Mouse (Mus musculus) neural tube, embryonic 14.5 days (tissue): ENCODE data around the gene Fancg. TPM values are rescaled to one million over a fixed set of nuclear protein-coding genes. Genes with fewer than 3 reads are reported as not detected.
"Not testable (repeated sequence)": the region's sequence is repeated elsewhere in the genome, so short reads cannot be mapped to it uniquely, and the experiment has no call there.

ENCODE experiments used
- ATAC-seq: fragments of 200-750 bp; cut with Nextera tagmentation; 2 replicates; pipeline ENCODE4 v1.8.0; 2017; ENCODE audit warnings: low read depth, mild to moderate bottlenecking, moderate TSS enrichment, moderate library complexity
- H3K27ac ChIP-seq: fragments of 300-500 bp; sonication (generic); 2 replicates; pipeline ENCODE4 v1.5.1; 2014; ENCODE audit warnings: low read depth, mild to moderate bottlenecking, control low read depth, low read length, moderate library complexity, mixed read lengths
- H3K27me3 ChIP-seq: fragments of 300-500 bp; sonication (generic); 2 replicates; pipeline ENCODE4 v1.6.1; 2014; ENCODE audit warnings: low read length; ENCODE audit not compliant: control insufficient read depth, insufficient read depth
- H3K36me3 ChIP-seq: fragments of 300-500 bp; sonication (generic); 2 replicates; pipeline ENCODE4 v1.6.1; 2014; ENCODE audit warnings: low read length, mixed read lengths; ENCODE audit not compliant: control insufficient read depth, insufficient read depth
- H3K4me1 ChIP-seq: fragments of 300-500 bp; sonication (generic); 2 replicates; pipeline ENCODE4 v1.6.1; 2014; ENCODE audit warnings: low read length; ENCODE audit not compliant: control insufficient read depth, insufficient read depth
- H3K4me2 ChIP-seq: fragments of 300-500 bp; sonication (generic); 2 replicates; pipeline ENCODE4 v1.6.1; 2014; ENCODE audit warnings: mild to moderate bottlenecking, low read depth, low read length, control low read depth
- H3K4me3 ChIP-seq: fragments of 300-500 bp; sonication (generic); 2 replicates; pipeline ENCODE4 v1.5.1; 2014; ENCODE audit warnings: low read depth, low read length, control low read depth, mixed read lengths
- H3K9ac ChIP-seq: fragments of 300-500 bp; sonication (generic); replicated peaks from 2 replicates; pipeline ENCODE4 v1.6.1; 2014; ENCODE audit warnings: low read depth, mild to moderate bottlenecking, control low read depth, low read length, mixed read lengths
- H3K9me3 ChIP-seq: fragments of 300-500 bp; sonication (generic); 2 replicates; pipeline ENCODE4 v1.6.1; 2016; ENCODE audit warnings: low read length; ENCODE audit not compliant: control insufficient read depth
- WGBS: fragments of 180-500 bp; shearing (Covaris S2); extraction: QIAGEN DNeasy Blood & Tissue Kit; methylation state at CpG from one replicate; pipeline ENCODE4 v1.1.7; 2014; 5-methylcytosine and 5-hydroxymethylcytosine counted together
- polyA plus RNA-seq: library from polyadenylated mRNA; unstranded; fragments of >200 nt; fragmentation: Nextera tagmentation; extraction: Ambion mirVana; gene quantifications from 2 replicates; pipeline ENCODE4 v1.2.1, GENCODE M21; 2014

Fancg gene
- polyA plus RNA-seq, 1 experiment from 2014 or later = 18.9 TPM

- Histone ChIP-seq H3K27me3 (no peaks in the 10 kb centered on the region), H3K4me3 (no peak overlapping the region), H3K4me2 (no peak overlapping the region), H3K9me3 (no peaks in the 10 kb centered on the region), H3K4me1 (0 out of 2 replicates have a peak, but pooled peaks cover 3% of the 10 kb centered on the region), H3K27ac (no peak overlapping the region), H3K36me3 (no peaks in the 10 kb centered on the region; the same call in 1 of the 2 replicates), H3K9ac (no peak overlapping the region)
- ATAC-seq = no peak
- WGBS = 98% methylated on average over 1 of the region's 1 CpGs
Observed at GRCm38 (mm10) chr4:43012091-43012490, 1.8 kb upstream of the Fancg start.

DNA sequence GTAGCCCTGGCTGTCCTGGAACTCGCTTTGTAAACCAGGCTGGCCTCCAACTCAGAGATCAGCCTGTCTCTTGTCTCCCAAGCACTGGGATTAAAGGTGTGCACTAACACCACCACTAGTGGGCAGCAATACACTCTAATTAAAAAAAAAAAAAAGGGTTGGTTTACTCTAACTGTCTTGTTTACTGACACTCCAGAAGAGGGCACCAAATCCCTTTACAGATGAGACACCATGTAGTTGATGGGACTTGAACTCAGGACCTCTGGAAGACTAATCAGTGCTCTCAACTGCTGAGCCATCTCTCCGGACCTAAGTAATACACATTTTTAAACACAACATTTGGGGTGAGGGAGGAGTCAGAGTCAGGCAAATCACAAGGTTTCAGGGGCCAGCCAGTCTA is 4.5 kb downstream of the Fancg start:
- H3K27ac ChIP-seq = no peak overlapping the region
- no peak overlapping the region for H3K4me3 ChIP-seq
- H3K4me1 ChIP-seq = 0 out of 2 replicates have a peak, but pooled peaks cover 3% of the 10 kb centered on the region
- H3K4me2 ChIP-seq = no peak overlapping the region
- 65% methylated on average over 2 of the region's 2 CpGs for WGBS
- H3K9ac ChIP-seq = no peak overlapping the region
- no peak for ATAC-seq
- no peaks in the 10 kb centered on the region for H3K9me3 ChIP-seq
- no peaks in the 10 kb centered on the region for H3K27me3 ChIP-seq
- H3K36me3 ChIP-seq = no peaks in the 10 kb centered on the region; the same call in 1 of the 2 replicates

DNA sequence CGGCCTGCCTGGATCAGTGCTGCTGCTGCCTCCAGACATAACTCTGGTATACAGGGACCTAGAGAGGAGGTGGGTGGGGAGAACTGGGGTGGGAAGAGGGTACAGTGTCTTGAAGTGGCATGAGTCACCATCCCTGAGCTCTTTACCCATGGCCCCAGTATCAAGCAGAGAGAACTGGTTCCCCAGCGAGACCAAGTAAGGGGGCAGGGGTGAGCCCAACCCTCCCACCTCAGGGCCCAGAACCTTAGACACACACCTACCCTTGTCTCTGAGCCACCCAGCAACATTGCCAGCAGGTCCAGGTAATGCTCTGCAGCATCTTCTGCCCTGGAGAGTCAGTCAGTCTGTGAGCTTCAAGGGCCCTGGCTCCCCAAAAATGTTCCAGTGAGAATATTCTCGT is 5.4 kb downstream of the Fancg start:
- Histone ChIP-seq H3K4me2 (no peak overlapping the region), H3K4me3 (no peak overlapping the region), H3K9me3 (no peaks in the 10 kb centered on the region), H3K27ac (no peak overlapping the region), H3K9ac (no peak overlapping the region), H3K4me1 (0 out of 2 replicates have a peak, but pooled peaks cover 3% of the 10 kb centered on the region), H3K27me3 (no peaks in the 10 kb centered on the region), H3K36me3 (no peaks in the 10 kb centered on the region; the same call in 1 of the 2 replicates)
- no peak for ATAC-seq
- 96% methylated on average over 3 of the region's 3 CpGs for WGBS

- Histone ChIP-seq H3K9me3 (no peaks in the 10 kb centered on the region), H3K27ac (no peak overlapping the region), H3K27me3 (peaks cover 3% of the 10 kb centered on the region; the same call in 1 of the 2 replicates), H3K4me1 (peaks cover 12% of the 10 kb centered on the region), H3K36me3 (peaks cover under 1% of the 10 kb centered on the region; the same call in 1 of the 2 replicates), H3K4me2 (no peak overlapping the region), H3K9ac (no peak overlapping the region), H3K4me3 (no peak overlapping the region)
- WGBS = 82% methylated on average over 12 of the region's 12 CpGs
- ATAC-seq = no peak
Observed at GRCm38 (mm10) chr4:43002756-43003439, 7.4 kb downstream of the Fancg start.

- no peaks in the 10 kb centered on the region for H3K9me3 ChIP-seq
- H3K36me3 ChIP-seq = 0 out of 2 replicates have a peak, but pooled peaks cover 3% of the 10 kb centered on the region
- H3K4me1 ChIP-seq = peaks cover 18% of the 10 kb centered on the region
- H3K4me3 ChIP-seq = no peak overlapping the region
- H3K27me3 ChIP-seq = peaks cover 3% of the 10 kb centered on the region; the same call in 1 of the 2 replicates
- ATAC-seq = no peak
- peak overlapping the region; percentile 96 for H3K27ac ChIP-seq
- no peak overlapping the region for H3K9ac ChIP-seq
- H3K4me2 ChIP-seq = no peak overlapping the region
- WGBS = 85% methylated on average over 2 of the region's 2 CpGs
Observed at GRCm38 (mm10) chr4:43001272-43001671, 9.0 kb downstream of the Fancg start.

DNA sequence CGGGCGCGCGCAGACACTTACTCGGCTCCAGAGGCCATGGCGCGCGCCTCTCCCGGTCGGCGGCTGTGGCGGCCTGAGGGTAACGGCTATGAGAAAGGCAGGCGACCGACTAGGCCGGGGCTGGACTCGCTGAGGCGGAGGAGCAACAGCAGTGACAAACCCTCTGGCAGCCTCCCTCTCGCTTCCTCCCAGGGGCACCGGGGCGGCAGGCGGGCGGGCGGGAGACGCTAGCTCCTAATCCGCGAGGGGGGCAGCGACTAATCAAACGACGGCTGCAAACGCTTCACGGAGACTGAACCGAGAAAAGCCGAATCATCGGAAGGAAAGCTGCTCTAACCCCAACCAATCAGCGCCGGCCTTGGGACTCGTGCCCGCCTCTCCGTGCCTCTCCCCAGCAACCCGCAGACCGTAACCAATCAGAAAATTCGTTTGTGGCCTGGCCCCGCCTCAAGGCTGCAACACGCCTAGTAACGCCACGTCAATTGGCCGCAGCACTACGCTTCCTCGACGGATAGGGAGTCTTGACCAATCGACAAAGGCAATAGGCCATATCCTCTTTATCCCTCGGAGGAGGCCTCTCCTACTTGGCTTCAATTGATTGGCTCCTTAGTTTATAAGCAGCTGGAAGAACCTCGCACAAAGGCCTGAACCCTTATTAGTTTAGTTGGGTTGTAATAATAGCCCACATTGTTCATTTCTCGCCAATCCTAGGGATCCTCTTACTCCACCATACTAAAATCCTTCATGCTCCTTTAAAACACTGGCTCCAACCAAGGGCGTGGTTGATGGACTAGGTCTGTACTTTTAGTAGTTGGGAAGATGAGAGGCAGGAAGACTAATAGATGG is 9.9 kb downstream of the Fancg start, which contains the start of gene Vcp:
Gene Vcp (minus strand): TSS at position 367 of the 846 bp plus-strand sequence.
- H3K9me3 ChIP-seq, H3K36me3 ChIP-seq, H3K27me3 ChIP-seq: not testable (repeated sequence)
- peak; percentile 98 for ATAC-seq
- H3K27ac ChIP-seq = peak within 1 kb of the TSS; percentile 96
- peak within 1 kb of the TSS; percentile 91 for H3K4me2 ChIP-seq
- peak within 1 kb of the TSS; percentile 88 for H3K4me3 ChIP-seq
- peak within 1 kb of the TSS; percentile 90 for H3K9ac ChIP-seq
- H3K4me1 ChIP-seq = peaks cover 18% of the 10 kb centered on the region
- under 1% methylated on average over 47 of the region's 56 CpGs for WGBS

GRCm38 (mm10) chr4:42999451-43000140 is 10.7 kb downstream of the Fancg start:
- H3K4me1 ChIP-seq = peaks cover 18% of the 10 kb centered on the region
- peak overlapping the region; percentile 88 for H3K4me3 ChIP-seq
- peak; percentile 80 for ATAC-seq
- H3K27me3 ChIP-seq = peaks cover 3% of the 10 kb centered on the region; the same call in 1 of the 2 replicates
- peak overlapping the region; percentile 96 for H3K27ac ChIP-seq
- under 1% methylated on average over 51 of the region's 51 CpGs for WGBS
- peak overlapping the region; percentile 91 for H3K4me2 ChIP-seq
- peaks cover 15% of the 10 kb centered on the region for H3K36me3 ChIP-seq
- peak overlapping the region; percentile 90 for H3K9ac ChIP-seq
- no peaks in the 10 kb centered on the region for H3K9me3 ChIP-seq

- peak overlapping the region; percentile 32 for H3K9ac ChIP-seq
Observed at GRCm38 (mm10) chr4:42998022-42998421, 12.3 kb downstream of the Fancg start.

More at GRCm38 (mm10) chr4:42998022-42998421, 12.3 kb downstream of the Fancg start:
- Histone ChIP-seq H3K4me2 (peak overlapping the region; percentile 91), H3K27ac (no peak overlapping the region), H3K4me3 (peak overlapping the region; percentile 88), H3K9me3 (no peaks in the 10 kb centered on the region), H3K27me3 (peaks cover 3% of the 10 kb centered on the region; the same call in 1 of the 2 replicates), H3K36me3 (peaks cover 28% of the 10 kb centered on the region), H3K4me1 (peaks cover 18% of the 10 kb centered on the region)
- 50% methylated on average over 2 of the region's 2 CpGs for WGBS
- ATAC-seq = no peak
